9 mouse cellular contexts compared by ENCODE assay signal in the genomic region with DNA sequence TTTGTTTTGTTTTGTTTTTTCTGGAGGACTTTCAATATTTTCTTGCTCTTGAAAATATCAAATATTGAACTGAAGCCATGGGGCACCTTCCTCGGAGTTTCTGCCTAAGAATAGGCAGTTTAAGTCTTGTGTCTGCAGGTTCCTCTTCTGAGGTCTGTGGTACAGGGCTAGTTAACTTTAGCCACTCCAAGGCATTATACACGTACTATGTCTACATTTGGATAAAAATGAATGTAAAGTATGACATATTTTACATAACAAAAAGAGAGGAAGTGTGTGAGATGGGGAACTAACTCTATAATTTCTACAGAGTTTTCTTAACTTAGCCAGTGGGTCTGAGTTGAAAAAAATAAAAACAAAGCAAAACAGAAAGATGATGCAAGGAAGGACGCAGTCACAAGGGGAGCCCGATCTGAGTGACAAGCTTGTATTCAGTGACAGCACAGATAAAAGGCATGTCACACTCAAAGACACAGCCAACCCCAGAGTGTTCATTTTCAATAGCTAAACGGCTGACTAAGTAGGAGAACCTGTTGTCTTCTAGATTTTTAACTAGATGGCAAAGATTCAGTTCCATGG.
DNase-seq lines count a peak whose midpoint lies in the region; ATAC-seq and TF ChIP-seq lines count a peak whose summit lies in the region.
"Had no signal": no experiment of that assay in that cellular context is flagged by ENCODE, and none has a peak within 500 bp of the region (broad histone marks: within the 10 kb centered on the region; RNA-seq: fewer than 3 reads in every experiment).

No protein-coding gene starts in this region.

- no peak for TF ChIP-seq CTCF in heart, postnatal 0 days (IDR thresholded peaks at IDR 0.05; ENCODE audit: low read depth)

- H3K27ac ChIP-seq in heart, postnatal 0 days (ENCODE audit: low read depth) = peak overlapping the region; percentile 31
- no peak overlapping the region for H3K27ac ChIP-seq in embryonic facial prominence, embryonic 11.5 days (replicated peaks; ENCODE audit: low read depth, low read length)
- no peak overlapping the region for H3K27ac ChIP-seq in limb, embryonic 13.5 days
- no peak overlapping the region for H3K27ac ChIP-seq in neural tube, embryonic 12.5 days

- no peak for DNase-seq in heart, postnatal 0 days (ENCODE audit: low spot score)
- no peak for DNase-seq in heart, postnatal 10 days
- no peak for DNase-seq in embryonic facial prominence, embryonic 11.5 days (ENCODE audit: low spot score)
- DNase-seq in ovary, adult 18-20 months (ENCODE audit: low spot score) = no peak
- no peak for DNase-seq in right cerebral cortex, adult 18-20 months
- no peak for DNase-seq in frontal cortex, postnatal 10 days (ENCODE audit: low spot score in 2 of 2)

- no peaks in the 10 kb centered on the region for H3K27me3 ChIP-seq in heart, postnatal 0 days (ENCODE audit: control insufficient read depth, insufficient read depth, low read length)
- H3K27me3 ChIP-seq in embryonic facial prominence, embryonic 11.5 days (ENCODE audit: control insufficient read depth, insufficient read depth, low read length) = no peaks in the 10 kb centered on the region
- no peaks in the 10 kb centered on the region for H3K27me3 ChIP-seq in limb, embryonic 13.5 days
- no peaks in the 10 kb centered on the region for H3K27me3 ChIP-seq in neural tube, embryonic 12.5 days (replicated peaks)
- H3K27me3 ChIP-seq: Patski had no signal

- TF ChIP-seq EP300 in heart, postnatal 0 days (IDR thresholded peaks at IDR 0.05; ENCODE audit: low read depth) = no peak

- H3K4me1 ChIP-seq in heart, postnatal 0 days (ENCODE audit: control insufficient read depth, insufficient read depth) = 0 out of 2 replicates have a peak, but pooled peaks cover 7% of the 10 kb centered on the region
- no peaks in the 10 kb centered on the region for H3K4me1 ChIP-seq in embryonic facial prominence, embryonic 11.5 days (ENCODE audit: control insufficient read depth, insufficient read depth, low read length)
- peaks cover 12% of the 10 kb centered on the region for H3K4me1 ChIP-seq in limb, embryonic 13.5 days
- peaks cover 11% of the 10 kb centered on the region; the same call in 1 of the 2 replicates for H3K4me1 ChIP-seq in neural tube, embryonic 12.5 days

- peak overlapping the region; percentile 96 for H3K4me2 ChIP-seq in heart, postnatal 0 days (ENCODE audit: low read depth, low read length)
- peak overlapping the region; percentile 25 for H3K4me2 ChIP-seq in embryonic facial prominence, embryonic 11.5 days (ENCODE audit: low read depth, low read length)
- peak overlapping the region; percentile 86 for H3K4me2 ChIP-seq in limb, embryonic 13.5 days (replicated peaks)
- H3K4me2 ChIP-seq in neural tube, embryonic 12.5 days (replicated peaks) = peak overlapping the region; percentile 65

- peak overlapping the region; percentile 69 for H3K4me3 ChIP-seq in heart, postnatal 0 days (ENCODE audit: low read depth, low read length)
- peak overlapping the region; percentile 55 for H3K4me3 ChIP-seq in embryonic facial prominence, embryonic 11.5 days (ENCODE audit: low read depth, low read length)
- H3K4me3 ChIP-seq in limb, embryonic 13.5 days = peak overlapping the region; percentile 47
- 0 out of 2 replicates have a peak overlapping the region, but pooled peaks have one; percentile 13 for H3K4me3 ChIP-seq in neural tube, embryonic 12.5 days

- H3K9ac ChIP-seq in heart, postnatal 0 days (replicated peaks; ENCODE audit: low read depth, low read length) = no peak overlapping the region
- no peak overlapping the region for H3K9ac ChIP-seq in embryonic facial prominence, embryonic 11.5 days (replicated peaks; ENCODE audit: low read length)
- no peak overlapping the region for H3K9ac ChIP-seq in limb, embryonic 13.5 days
- H3K9ac ChIP-seq in neural tube, embryonic 12.5 days = no peak overlapping the region

- no peak for ATAC-seq in heart, postnatal 0 days (ENCODE audit: insufficient read depth, low read depth)
- no peak for ATAC-seq in embryonic facial prominence, embryonic 11.5 days (replicated peaks; ENCODE audit: insufficient number of reproducible peaks, low FRiP score, low TSS enrichment, low read depth)
- no peak for ATAC-seq in limb, embryonic 13.5 days (ENCODE audit: low FRiP score, low read depth)
- no peak for ATAC-seq in neural tube, embryonic 12.5 days (ENCODE audit: low FRiP score, low read depth)
- ATAC-seq: Patski had no signal

- 25% methylated on average over 5 of the region's 5 CpGs for WGBS in heart, postnatal 0 days
- 31% methylated on average over 5 of the region's 5 CpGs for WGBS in embryonic facial prominence, embryonic 11.5 days
- WGBS in limb, embryonic 13.5 days = 23% methylated on average over 5 of the region's 5 CpGs
- 34% methylated on average over 5 of the region's 5 CpGs for WGBS in neural tube, embryonic 12.5 days

- no peaks in the 10 kb centered on the region for H3K9me3 ChIP-seq in heart, postnatal 0 days (replicated peaks; ENCODE audit: control insufficient read depth, low read length)
- H3K9me3 ChIP-seq in embryonic facial prominence, embryonic 11.5 days (replicated peaks; ENCODE audit: control insufficient read depth, low read length) = no peaks in the 10 kb centered on the region
- H3K9me3 ChIP-seq in limb, embryonic 13.5 days = no peaks in the 10 kb centered on the region
- H3K9me3 ChIP-seq in neural tube, embryonic 12.5 days = no peaks in the 10 kb centered on the region

- intact Hi-C loops in heart, postnatal 10 days (cut with DNase I) = loop anchor here (2.0 kb wide), 1 partner anchor 23 kb away; no protein-coding TSS in a partner anchor

- no peaks in the 10 kb centered on the region for H3K36me3 ChIP-seq in heart, postnatal 0 days (replicated peaks; ENCODE audit: control insufficient read depth, insufficient read depth, low read length)
- no peaks in the 10 kb centered on the region for H3K36me3 ChIP-seq in embryonic facial prominence, embryonic 11.5 days (replicated peaks; ENCODE audit: control insufficient read depth, insufficient read depth, low read depth, low read length)
- H3K36me3 ChIP-seq in limb, embryonic 13.5 days = no peaks in the 10 kb centered on the region
- H3K36me3 ChIP-seq in neural tube, embryonic 12.5 days = no peaks in the 10 kb centered on the region

Comparison
In these comparisons a context has a peak if more than half of its experiments do, and no peak if none do; other contexts are left out.
1. H3K4me2 ChIP-seq: peak in every context shown above with its lines; median percentile 96 in heart, postnatal 0 days; 86 in limb, embryonic 13.5 days; 65 in neural tube, embryonic 12.5 days; 25 in embryonic facial prominence, embryonic 11.5 days.
2. H3K4me3 ChIP-seq: peak in every context shown above with its lines; median percentile 69 in heart, postnatal 0 days; 55 in embryonic facial prominence, embryonic 11.5 days; 47 in limb, embryonic 13.5 days; 13 in neural tube, embryonic 12.5 days.